Mouse (Mus musculus): ENCODE measurements around the gene Dnm3.

Dnm3 gene

DNA sequence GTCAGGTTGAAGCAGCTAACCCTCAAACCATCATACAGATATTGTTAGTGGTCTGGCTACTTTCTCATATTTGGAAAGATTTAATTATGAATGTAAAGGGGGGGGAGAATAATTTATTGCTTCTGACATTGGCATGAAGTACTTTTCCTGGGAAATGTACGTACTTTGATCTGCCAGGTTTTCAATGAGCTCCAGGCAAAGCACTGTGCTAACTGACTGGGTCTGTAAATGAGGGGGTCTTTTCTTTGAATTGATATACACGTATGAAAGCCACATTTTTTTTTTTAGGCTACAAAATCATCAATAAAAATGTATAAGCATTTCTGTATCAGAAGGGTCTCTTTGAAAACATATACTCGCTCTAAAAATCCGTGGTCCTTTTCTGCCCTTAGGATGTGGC, 457.1 kb downstream of the Dnm3 start:
- DNase-seq (ENCODE audit: low spot score), result no peak

DNA sequence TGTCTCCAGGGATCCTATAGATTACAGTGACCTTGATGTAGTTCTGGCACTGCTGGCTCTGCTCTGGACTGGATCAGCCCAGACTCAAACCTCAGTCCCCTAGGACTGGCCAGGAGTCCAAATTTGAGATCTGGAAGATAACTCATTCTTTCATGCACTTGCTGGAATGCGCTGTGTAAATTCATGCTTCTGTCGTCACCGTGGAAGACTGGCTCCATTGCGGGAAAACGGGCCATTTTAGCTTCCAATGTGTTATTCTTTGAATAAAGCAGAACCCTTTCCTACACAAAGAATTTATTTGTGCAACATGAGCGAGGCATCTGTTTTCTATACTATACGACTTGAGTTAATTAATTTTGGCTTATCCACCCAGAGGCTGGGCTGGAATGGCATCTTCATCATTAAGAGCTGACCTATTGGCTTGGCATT, 457.5 kb downstream of the Dnm3 start:
- DNase-seq (ENCODE audit: low spot score), result peak; percentile 91

DNA sequence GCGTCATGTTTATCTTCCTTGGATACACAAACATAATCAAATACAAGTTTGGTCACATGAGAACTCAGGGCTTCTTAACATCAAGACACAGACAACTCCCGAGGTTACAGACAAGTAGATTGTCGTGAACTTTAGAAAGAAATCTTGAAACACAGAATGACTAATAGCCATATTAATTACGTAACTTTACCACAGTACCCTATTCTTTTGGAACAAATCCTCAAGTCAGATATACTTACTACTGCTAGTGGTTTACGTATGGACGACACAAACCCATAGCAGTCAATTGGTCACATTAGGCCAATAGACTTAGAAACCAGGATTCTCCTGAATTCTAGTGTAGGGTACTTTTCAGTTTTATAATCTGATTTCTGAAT, 459.2 kb downstream of the Dnm3 start:
- no peak for DNase-seq (ENCODE audit: low spot score)

DNA sequence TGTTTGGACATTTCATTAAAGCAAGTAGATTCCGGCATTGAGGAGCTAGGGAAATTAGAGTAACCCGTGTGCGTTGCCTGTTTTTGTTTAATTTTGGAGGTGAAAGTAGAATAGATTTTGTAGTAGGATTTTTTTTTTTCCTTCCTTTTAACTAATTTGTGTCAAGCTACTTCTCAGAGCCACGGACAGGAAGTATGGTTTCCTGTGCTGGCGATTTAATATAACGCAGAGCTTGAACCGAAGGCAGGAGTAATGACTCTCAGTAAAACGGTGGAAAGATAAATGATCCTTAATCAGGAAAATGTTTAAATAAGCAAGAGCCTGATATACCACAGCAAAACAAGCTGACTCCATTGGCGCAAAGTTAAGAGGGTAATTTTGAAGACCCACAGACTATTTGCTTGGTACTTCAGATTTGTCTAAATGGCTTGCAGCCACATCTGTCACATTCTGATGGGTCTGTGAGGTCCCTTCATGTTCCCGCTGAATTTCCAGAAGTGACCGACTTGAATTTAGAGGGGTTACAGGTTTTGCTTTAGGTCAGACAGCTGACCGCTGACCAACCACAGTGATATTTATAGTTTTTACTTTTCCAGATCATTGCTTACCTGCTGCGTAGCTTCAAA, 459.7 kb downstream of the Dnm3 start:
- DNase-seq (ENCODE audit: low spot score), result no peak

DNA sequence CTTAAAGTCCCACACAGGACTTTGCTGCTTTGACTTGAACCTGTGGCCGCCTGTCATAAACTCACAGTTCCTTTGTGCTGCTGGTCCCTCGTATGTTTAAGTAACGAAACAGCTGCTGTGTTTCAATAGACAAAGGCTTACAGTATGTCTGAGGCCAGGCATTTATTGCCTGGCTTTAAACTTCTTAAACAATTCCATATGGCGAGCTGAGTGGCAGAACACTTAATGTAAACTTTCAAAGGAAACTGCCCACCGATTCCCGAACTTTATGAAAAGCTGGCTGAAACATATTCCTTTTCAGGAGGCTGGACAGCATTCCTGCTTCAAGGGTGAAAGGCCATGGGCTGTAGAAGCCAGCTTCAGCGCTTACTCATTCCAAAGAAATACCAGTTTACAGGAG, 460.9 kb downstream of the Dnm3 start:
- no peak for DNase-seq (ENCODE audit: low spot score)

DNA sequence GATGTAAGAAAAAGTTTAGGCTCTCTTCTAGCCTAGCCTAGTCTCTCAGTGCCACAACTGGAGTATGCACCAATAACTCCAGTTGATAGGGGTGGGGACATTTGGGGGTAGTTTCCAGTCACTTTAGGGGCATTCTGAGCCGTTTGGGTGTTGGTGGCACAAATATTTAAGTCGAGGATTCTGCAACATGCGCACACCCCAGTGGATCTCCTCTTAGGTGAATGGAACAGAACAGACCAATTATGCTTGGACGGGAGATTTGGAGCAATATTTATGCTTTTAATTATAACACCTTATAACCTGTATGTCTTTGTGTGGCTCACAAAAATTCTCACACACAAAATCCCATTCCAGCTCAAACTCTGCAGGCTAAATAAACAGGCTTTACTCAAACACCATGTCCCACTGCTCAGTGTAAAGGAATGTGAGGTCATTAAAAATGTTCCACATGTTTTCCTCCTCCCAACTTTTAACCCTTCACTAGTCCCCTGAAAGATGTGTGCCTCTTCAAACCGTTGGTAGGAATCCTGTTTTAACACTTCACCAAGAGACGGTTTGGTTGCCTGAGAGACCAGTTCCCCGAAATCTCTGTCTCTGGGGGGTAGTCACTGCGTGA, 462.5 kb downstream of the Dnm3 start:
- DNase-seq (ENCODE audit: low spot score), result no peak

DNA sequence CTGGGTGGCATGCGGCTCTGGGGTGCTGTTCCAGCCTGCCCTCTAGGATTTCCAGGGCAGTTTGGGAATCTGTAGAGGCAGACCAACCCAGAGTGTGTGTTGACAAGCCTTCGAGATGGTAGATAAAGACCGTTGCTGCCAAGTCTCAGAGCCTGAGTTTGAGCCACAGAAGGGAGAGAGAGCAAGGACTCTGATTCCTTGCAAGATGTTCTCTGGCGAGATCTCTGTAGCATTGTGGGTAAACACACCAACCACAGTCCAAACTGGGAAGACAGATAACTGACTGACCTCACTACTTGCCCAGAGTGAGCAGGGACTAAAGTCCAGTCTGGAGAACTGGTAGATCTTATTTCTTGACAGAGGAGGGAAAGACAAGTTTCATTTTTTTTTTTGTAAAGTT, 464.3 kb downstream of the Dnm3 start:
- DNase-seq (ENCODE audit: low spot score), result no peak

DNA sequence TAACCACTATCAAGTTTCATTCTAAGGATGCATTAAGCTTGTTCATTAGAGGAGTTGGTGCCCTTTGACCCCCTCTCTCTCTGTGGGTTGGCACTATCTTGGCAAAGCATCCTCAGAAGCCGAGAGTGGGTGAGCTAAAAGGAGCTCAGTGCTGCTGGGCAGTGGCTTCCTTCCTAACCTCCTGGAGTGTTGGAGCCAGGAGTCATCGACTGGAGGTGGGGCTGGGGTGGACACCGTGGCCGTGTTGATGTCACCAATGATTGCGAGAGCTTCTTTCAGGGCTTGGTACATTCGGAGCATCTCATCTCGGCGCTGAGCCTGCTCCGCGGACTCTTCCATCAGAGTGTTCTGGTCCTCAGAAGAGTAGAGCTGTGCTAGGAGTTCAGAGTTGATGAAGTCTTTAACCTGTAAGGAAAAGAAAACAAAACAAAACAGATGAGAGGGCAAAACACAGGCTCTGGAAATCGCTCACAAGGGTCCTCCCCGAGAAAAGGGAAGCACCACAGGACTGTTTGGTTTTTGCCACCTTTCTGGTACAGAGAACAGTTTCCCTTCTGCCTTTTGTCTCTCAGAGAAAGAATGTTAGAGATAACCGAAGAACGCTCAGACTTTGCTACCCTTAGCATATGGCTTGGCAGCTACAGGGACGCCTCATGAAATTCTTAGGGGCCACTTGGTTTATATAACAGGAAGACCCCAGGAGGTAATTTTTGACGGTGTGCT, 466.1 kb downstream of the Dnm3 start:
- no peak for DNase-seq (ENCODE audit: low spot score)

DNA sequence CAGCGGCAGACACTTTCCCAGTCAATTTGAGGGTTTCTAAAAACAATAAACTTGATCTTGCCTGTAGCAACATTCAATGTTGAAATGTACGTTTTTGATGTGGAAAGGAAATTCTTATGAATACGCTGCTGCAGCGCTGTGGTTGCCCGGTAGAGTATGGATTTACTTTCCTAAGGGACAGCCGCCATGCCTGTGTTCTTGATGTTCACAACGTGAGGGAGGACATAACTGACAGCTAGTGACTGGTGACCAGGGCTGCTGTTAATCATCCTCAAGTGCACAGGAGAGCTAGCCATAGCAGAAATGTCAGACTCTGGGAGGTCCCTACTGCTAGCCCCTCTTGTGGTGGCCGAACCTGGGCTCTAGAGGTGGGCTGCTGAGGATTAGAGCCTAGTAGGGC, 468.7 kb downstream of the Dnm3 start:
- no peak for DNase-seq (ENCODE audit: low spot score)

DNA sequence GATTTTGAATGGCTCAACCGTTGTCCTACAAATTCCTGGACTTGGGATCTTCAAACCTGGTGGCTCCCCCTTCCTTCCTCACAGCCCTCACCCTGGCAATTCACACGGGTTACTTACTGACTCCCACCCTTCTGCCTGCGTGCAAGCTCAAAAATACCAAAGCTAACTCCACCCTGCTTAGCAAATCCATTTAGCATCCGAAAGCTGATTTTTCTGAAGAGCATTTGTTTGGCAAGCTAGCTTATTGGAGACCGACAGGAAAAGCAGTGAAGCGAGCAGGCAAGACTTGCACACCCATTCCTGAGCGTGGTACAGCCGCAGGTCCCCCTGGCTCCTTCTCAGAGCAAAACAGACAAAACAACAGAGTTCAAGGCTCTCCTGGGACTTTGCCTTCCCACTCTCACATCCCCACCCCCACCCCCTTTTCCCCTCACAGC, 469.2 kb downstream of the Dnm3 start:
- no peak for DNase-seq (ENCODE audit: low spot score)

DNA sequence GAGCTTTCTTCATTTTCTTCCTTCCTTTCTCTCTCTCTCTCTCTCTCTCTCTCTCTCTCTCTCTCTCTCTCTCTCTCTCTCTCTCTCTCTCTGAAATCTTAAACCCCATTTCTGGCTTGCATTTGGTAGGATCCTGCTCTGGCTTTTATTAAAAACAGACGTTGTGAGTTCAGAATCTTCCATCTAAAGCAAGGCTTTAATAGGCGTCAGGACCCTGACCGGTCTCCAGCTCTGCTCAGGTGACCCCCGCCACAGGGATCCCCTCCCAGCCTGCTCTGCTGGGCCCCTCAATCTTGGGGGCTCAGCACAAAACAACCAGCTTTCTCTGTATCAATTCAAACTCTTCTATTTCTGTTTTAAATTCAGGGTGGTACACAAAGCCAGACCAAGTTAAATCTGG, 469.6 kb downstream of the Dnm3 start:
- DNase-seq (ENCODE audit: low spot score), result no peak

DNA sequence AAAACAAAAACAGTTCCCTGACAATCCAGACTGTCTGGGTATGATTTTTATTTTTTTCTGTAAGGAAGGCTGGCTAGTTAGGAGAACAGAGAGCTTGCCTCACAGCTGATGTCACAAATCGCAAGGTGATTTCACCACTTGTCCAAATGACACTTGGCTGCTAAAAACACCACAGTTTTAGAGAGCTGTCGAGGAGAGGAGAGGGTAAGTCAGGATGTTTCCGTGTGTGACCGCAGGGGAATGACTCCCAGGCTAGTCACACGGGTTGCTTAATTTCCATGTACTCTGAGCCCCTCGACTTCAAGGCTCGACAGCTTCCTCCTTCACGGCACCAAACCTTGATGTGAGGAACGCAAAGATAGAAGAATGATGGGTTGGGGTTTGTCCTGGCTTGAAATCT, 471.7 kb downstream of the Dnm3 start:
- DNase-seq (ENCODE audit: low spot score), result no peak

DNA sequence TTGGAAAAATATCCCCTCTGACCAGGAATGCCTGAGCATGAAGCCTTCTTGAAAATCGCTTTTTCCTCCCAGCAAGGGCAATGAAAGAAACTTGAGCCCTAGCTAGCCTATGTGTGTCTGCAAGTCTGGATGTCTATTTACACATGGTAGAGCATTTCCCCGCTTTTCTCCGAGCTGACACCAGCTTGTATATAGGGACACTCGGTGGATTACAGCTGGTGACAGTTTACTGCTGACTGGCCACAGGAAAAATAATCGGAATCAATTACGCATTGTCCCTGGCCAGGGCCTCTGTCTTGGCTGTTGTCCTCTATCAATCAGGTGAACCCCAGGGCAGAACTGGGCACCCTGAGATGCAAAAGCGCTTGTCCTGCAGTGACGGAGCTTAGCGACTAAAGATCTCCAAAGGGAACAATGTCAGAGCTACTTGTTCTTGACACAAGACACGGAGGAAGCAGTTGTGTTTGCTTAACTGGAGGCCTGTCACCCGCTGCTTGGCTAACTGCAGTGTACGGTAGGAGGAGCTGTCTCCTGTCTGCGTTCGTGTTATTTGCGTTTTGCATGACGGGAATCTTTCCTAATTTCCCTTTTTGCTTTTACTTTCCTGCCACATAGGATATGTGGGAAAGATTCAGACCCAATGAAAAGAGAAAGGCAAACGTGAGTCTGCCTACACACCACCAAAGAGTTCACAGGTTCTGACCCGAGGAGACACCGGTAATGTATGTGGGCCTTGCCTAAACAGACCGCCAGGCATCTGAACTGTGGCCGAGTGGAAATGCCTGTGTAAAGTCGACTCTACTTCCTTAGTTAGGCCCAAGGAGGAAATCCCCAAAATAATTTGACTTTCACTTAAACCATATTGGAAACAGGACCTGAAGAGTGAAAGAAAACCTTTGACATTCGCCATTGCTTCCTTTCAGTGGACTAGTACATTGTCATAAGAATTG, 472.7 kb downstream of the Dnm3 start:
- DNase-seq (ENCODE audit: low spot score), result no peak

DNA sequence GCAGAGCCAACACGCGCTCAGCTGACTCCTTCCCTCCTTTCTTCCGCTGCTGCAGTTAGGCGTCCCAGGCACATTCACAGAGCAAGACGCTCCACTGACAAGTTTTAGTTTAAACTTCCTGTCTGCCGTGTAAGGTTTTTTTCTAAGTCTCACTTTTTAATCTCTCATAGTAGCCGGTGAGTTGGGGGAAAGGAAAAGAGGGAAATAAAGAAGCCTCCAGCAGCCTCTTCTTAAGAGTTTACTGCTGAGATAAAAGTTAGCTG, 473.4 kb downstream of the Dnm3 start:
- no peak for DNase-seq (ENCODE audit: low spot score)

DNA sequence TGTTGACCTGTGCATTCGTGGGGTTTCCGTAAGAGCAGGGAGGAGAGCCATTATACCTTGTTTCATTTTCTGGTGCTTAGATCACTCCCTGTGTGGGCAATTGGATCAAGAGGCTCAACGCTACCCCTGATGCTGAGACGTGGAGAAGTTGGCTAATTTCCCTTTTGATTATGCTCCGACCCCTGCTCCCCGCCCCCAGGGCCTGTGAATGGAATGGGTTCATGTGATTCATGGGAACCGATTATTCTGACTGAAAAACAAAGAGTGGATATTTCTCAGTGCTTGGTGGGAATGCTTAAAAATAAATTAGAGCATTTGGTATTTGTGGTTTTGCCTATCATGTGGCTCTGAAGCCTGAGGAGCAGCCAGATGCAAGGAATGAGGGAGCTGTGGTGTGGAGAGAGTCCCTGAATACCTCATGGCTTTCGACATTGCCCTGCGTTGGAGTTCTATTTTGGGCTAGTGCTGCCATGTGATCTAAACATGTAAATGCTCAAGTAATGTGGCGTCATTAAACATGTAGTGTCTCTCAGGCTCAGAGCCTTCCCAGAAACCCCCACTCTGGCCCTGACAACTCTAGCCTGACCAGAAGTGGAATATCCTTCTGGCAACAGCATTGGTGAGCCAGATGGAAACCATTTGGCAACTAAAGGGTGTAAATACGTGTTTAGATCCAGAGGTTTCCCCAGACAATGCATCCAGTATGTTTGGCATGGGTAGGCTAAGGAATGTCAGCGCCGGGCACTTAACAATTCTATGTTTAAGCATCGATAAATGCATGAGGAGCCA, 473.9 kb downstream of the Dnm3 start:
- DNase-seq (ENCODE audit: low spot score), result no peak

DNA sequence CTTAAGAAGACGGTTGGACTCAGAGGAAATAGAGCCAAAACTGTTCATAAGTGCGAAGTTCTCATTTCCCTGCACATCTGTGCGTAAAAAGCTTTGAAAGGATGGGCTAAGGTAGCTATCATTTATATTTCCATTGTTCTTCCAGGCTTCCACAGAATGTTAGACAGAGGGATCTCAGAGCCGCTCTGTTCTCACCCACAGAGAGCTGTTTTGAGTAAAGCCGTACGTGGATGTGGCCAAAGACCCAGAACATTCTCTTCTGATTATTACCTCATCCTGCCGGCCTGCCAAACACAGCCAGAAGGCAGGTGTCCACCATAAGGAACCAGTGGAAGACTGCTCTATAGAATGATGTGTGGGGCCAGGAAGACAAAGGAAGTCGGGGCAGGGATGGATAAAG, 476.5 kb downstream of the Dnm3 start:
- DNase-seq (ENCODE audit: low spot score), result no peak

DNA sequence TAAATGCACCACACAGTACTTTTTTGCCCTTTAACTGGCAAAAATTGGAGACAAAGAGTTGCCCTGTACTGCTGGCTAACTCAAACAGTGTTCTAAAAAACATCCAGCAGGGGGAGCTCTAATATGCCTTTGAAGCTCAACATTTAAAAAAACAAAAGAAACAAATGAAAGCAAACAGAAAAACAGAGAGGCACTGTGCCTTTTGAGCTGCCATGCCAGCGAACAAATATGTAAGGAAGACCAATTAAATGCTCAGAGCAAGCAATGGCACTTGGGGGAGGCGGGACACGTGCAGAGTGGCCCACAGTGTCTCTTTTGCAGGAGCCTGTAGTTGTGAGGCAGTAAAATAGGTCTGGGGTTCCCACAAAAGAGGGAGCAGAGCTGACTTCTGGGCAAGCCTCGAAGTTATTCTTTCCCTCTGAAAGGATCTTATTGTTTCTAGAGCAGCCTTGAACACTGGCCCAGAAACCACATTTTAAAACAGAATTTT, 477.9 kb downstream of the Dnm3 start:
- peak; percentile 87 for DNase-seq (ENCODE audit: low spot score)

DNA sequence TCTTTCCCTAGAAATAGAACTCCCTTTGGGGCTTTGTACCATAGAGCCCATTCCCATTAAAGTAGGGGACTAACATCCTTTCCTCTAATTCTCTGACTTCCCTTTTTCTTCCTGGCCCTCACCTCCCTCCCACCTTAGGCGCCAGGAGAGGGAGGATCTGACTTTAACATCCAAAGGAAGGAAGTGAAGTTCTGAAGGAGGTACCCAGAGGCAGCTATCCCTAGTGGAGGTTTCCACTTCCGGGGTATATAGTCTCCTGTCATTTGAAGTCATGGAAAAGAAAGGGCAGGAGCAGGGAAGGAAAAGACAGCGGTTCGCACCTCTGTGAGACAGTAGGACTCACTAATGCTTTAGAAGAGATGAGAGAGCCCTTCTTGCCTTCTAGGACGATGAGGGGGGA, 478.5 kb downstream of the Dnm3 start:
- DNase-seq (ENCODE audit: low spot score), result no peak

DNA sequence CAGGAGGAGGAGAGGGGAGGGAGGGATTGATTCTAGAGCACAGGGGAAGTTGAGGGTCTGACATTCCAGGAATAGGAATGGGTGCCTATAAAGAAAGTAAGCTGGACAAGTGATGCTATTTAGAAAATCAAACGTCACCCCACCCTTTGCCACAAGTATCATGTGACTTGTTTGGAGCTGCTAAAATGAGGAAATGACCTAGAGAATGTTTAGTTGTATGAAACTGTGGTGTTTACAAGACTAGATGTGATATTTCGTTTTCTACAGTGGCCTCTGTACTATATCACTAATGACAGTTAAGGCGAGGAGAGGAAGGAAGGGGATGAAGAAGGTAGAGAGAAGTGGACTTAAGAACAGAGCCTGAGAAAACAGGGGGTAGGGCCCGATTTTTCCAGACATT, 479.1 kb downstream of the Dnm3 start:
- no peak for DNase-seq (ENCODE audit: low spot score)

DNA sequence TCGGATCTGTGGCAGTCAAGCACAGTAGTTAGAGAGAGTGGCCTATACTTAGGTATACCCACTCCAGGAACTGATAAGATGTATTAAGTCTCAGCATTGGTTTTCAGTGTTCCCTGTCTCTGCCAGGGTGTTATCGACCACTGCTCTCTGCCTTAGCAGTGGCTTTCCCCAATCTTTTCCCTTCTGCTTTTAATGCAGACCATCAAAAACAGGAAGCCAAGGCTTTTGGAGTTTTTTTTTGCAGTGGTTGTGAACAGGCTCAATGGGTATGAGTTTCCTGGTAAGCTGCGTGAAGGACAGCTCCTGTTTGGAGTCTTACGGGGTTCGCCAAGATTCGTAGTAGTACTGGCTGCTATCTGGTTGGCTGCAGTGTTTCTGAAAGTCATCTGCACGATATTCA, 485.4 kb downstream of the Dnm3 start:
- DNase-seq (ENCODE audit: low spot score), result no peak

DNA sequence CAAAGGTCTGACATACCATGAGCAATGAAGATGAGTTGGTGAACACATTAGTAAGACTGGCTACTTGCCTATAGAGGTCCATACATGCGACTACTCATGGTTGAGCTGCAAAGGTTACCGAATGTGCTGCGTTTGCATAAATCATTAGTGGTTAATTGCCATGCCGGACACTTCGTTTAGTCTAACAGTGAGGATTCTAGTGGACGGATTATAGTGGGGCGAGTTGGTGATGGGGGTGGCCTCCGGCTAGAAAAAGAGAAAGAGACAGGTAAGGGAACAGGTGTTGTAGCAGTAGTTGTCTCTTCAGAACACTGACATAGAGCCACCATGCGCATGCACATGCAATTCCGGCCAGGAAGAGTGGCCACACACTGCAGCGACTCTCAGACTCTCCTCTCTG, 486.0 kb downstream of the Dnm3 start:
- DNase-seq (ENCODE audit: low spot score), result no peak

Data from MN1 (cell line).